Mouse (Mus musculus) lung, postnatal 14 days (tissue): ENCODE results near the gene Bcl2l14.

Experiments
- DNase-seq: peaks from one replicate; pipeline ENCODE4 v3.0.0; 2021

Bcl2l14 gene

DNA sequence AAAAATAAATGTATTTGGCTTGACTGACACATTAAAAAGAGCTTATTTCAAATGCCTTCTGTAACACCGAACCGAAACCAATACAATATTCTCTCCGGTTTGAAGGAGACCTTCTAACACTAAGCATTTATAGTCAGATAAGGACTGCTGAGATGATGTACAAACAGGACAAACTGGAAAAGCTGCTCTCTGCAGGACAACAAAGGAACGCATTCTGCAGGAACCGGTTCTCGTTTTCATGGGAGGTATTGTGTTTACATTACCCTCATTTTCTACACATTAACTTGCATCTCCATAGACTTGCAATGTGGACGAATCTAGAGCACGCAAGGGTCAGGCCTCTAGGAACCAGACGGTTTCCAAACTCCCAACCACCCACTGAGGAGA is 7.6 kb downstream of the Bcl2l14 start:
- no peak for DNase-seq

DNA sequence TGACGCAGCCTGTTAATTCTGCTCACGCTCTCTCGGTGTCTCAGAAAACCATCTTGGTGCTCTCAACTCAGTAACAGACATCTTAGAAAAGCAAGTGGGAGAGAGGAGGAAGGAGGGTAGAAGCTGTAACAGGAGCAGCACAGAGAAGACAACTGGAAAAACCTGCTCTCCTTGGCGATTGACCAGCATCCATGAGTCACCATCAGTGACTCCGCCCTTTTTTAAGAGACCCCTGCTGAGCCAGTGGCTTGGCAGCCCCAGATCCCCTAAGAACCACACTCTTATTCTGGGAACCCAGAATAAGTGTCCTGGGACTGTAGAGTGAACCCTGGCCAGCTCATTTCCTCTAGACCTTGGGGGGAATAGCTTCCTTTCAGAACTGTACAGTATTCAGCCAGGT is 11.1 kb downstream of the Bcl2l14 start:
- no peak for DNase-seq

DNA sequence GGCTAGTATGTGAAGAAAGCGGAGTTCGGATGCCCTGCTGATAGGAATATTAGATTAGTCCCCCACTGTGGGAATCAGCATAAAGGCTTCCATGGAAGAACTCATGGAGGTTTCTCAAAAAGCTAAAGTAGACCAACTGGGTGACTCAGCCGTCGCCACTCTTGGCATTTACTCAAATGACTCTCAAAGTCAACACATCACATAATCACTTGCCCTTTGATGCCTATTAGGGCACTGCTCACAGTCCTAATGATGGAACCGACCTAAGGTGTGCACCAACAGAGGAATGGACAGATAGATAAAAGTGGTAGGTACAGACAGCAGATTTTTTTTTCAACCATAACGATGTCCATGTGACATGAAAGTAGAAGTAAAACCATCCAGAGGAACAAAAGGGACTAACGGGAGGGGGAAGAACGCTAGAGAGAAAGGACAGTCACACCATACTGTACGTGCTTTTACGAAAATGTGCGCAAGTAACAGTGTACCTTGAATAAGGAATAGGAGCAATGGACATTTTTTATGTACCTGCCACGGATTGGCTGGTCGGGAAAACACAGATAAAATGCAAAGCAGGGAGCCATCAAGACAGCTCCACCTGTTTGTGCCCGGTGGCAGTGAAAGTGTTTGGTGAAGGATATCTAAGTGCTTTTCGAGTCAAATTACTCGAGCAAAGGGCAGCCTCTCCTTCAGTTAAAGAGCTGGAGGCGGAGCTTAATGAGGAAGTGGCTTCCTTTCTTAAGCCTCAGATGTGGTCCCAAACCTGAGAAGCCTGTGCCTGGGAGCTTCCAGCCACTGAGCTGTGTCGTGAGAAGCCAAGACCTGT is 17.8 kb downstream of the Bcl2l14 start:
- peak; percentile 26 for DNase-seq

DNA sequence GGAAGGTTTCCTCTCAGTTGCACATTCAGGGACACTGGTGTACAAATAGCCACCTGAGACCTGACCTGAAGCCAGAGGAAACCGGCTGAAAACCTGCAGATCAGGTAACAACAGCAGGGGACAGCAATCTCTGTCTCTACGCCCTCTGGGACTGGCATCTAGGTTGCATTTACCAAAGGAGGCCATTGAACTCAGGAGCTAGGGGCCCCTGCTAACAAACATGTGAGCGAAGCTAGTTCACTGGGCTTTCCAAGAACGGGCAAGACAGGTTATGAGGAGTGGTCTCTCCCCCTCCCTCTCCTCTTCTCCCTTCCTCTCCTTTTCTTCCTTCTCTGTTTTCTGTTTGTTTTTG is 18.4 kb downstream of the Bcl2l14 start:
- no peak for DNase-seq

DNA sequence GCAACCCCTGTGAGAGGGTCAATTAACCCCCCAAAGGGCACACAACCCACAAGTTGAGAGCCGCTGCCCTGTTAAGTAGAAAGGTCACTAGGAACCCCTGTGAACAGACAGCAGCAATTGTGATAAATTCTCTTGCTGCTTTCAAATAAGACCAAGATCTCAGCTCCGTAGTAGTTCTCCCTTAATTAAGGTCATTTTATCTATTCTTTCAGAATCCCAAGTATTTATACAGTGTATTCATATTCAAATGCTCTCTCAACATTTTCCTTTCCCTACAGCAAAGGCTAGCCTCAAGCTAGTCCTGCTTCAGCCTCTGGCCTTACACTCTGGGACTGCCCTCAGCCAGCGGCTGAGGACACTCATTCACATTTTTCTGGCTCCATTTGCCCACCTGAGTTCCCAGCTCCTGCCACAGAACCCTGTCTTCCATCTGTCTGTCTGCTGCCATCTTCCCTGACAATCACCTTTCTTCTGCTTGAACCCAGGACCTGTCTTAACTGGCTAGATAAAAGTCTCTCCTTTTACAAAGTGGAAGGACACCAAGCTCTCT is 20.5 kb downstream of the Bcl2l14 start:
- DNase-seq, result no peak

DNA sequence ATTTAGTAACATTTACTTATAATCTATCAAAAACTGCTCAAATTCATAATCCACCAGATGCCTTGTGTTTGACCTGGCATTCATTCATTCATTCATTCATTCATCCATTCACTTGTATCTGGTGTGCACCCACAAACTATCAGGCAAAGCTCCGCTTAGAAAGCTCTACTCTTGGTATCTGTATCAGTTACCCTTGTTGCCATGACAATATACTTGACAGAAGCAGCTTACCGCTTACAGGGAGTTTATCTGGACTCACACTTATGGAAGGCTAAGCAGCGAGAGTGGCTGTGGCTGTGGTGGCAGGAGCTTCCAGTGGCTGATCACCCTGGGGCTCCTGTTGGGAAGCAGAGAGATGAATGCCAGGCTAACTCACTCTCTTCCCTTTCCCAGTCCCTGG is 21.8 kb downstream of the Bcl2l14 start:
- DNase-seq, result no peak

DNA sequence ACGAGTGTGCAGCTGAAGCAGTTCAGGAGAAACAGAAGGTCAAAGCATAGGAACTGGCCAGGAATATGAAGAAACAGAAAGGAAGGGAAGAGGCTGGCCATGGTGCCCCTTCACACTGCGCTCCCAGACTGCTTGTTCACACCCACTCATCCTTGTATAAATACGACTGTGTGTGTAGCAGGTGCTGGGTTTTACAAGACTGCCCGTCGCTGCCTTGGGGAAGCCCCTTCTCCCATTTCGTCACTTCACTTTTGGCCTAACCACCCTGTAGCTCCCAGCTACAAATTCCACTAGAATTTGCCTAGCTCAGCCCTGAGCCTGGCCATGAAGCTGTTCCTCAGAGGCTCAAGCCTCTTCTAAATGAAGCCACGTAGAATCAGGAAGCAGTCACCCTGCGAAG is 24.3 kb downstream of the Bcl2l14 start:
- DNase-seq, result no peak

DNA sequence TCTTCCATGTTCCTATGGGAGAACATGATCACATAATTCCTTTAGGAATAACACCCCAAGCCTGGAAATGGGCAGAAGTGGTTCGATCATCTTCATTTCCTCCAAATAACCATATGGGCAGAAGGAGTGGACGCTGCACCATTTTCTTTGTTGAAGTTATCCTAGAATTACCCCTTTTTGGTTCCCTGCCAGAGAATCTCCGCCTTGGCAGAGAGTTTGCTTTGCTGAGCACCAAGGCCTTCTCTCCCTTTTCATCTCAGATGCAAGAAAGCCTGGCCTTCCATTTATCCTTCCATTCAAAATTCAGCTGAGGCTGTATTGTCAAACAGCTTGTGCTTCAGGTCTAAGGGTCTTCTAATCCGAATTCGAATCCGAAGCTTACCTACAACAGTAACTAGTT is 25.8 kb downstream of the Bcl2l14 start:
- no peak for DNase-seq

DNA sequence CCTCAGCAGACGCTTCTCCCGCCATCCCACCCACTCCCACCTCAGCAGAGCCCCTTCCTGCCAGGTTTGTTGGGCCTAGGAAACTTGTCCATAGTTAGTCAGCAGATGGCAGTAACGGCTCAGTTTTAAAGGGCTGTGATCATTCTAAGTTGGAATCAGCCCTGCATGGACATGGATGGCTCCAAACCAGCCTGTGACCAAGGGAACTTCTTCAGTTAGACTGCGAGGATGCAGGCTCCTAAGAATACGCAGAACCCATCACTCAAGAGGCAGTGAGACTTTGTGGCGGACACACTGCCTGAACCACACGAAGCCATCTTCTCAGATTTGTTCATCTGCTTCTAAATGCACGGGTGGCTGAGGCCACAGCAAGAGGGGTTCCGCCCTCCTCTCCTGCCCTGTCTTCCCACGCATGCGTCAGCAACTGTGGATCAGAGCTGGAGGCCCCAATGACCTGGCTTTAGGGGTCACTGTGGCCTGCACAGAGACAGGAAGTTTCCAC is 29.1 kb downstream of the Bcl2l14 start:
- peak; percentile 76 for DNase-seq

DNA sequence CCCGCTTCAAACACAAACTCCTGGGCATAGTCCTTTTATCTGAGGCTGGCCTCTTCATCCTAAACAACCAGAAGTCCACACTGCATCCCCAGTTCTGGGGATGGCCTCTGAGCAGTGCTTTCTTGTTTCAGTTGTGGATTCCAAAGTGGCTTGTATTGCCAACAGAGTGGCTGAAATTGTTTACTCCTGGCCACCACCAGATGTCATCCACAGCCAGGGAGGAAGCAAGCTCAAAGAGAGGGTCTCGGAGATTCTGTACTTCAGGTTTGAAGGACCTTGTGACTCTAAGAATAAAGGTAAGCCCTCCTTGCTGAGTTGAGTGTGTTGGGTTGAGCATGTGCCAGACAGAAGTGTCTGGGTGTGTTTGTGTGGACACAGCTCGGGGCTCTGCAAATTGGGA is 31.0 kb downstream of the Bcl2l14 start:
- no peak for DNase-seq

DNA sequence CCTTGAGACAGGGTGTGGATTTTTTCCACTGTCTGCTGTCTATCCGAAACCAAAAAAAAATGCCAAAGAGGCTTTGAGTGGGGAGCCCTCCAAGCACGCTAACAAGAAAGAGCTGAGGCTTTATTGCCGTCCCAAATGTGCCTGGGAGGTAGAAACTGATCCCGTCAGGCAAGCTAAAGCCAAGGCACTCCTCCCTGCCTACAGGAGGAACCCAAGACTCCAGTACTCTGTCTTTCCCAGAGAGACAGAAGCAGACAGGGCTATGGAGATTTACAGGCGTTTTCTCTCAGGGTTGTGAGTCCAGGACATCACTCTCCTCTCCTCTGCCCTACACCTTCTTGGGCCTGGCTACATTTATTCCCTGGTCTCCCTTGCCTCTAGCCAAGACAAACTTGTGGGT is 32.3 kb downstream of the Bcl2l14 start:
- DNase-seq, result no peak

DNA sequence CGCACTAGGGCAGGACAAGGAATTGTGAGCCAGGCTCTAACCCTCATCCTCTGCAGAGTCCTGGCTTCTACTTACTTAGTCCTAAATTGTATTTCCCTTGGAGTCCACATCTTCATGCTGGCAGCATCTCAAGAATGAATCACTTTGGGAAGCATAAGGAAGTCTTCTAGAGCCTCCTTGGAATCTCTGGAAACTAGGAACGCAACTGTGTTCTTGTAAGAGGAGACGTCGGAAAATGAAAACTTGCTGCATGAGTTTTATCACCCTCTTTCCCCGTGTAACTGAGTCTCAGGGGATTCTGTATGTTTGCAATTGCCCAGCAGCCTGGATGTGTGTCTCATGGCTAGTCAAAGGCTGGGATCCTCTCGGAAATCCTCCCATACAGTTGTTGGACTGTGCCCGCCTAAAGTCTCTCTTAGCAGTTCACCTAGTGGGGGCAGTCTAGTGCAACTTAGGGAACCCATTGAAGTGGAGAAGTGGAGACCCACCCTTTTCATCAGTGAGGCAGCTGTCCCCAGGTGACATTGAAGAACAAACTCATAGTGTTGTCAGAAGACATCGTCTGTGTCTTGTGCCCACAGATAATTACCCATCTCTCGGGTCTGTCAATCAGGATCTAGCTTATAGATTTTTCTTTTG is 34.2 kb downstream of the Bcl2l14 start:
- no peak for DNase-seq

DNA sequence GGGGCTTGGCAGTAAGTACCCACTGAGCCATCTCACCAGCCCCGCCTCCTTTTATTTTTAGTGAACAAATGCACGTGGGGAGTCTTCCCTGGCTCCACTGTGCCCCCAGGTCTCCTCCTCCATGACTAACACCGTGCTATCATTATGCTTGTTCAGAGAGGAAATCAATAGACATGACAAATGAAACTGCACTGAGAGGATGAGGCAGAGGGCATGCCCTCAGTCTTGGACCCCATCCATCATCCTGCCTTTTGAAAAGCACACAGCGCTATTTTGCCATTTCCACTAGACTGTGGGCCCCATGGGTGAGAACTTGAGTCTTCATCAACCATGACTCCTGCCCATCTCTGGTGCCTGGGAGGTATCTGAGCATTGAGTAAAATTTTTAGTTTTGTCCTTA is 35.5 kb downstream of the Bcl2l14 start:
- DNase-seq, result no peak

DNA sequence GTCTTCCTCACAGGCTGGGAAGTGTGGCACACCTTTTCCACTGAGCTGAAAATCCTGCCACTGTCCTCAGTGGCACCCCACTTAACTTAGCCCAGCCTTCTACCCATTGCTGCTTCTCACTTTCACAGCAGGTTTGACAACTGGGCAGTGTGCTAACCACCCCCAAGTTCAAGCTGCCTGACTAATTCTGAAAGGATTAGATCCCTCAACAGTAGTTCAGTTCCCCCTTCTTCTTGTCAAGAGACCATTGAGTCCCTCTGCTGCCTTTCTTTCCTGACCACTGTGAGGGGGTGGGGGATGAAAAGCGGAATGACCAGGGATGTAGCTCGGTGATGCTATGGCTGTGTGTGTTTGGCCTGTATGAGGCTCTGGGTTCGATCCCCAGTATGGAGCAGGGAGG is 37.2 kb downstream of the Bcl2l14 start:
- DNase-seq, result no peak

DNA sequence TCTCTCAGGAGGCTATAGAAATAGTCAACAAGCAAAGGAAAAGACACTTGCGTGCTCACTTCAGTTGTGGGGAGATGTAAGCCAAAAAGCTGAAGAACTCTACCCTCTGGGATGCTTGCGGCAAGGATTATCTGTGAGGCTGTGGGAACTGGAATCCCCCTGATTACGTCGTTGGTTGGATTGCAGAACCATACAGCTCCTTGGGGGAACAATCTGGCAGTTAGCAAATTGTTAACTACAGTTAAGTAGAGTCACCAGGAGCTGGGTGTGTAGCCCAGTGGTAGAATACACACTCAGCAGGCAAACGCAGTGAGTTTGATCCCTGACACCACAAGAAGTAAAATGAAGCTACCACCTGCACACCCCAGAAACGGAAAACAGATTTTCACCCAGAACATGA is 37.9 kb downstream of the Bcl2l14 start:
- DNase-seq, result no peak

DNA sequence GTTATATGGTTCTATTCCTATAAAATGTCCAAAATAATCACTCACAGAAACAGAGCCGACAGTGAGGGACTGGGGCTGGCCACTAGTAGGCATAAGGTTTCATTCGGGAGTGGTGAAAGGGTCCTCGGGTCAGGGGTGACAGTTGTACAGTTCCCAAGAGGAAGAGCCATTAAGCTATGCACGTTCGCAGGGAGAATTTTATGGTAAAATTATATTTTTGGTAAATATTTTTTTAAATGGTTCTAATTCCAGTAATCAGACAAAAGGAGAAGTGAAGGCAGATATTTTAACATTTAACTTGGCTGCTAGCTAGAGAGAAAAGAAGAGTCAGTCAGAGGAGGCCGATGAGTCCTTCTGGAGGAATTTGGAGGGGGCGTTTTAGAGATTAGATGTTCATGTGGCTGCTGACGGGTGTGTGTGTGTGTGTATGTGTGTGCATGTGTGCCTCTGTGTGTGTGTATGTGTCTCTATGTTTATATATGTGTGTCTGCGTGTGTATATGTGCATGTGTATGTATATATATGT is 38.8 kb downstream of the Bcl2l14 start:
- DNase-seq, result no peak

DNA sequence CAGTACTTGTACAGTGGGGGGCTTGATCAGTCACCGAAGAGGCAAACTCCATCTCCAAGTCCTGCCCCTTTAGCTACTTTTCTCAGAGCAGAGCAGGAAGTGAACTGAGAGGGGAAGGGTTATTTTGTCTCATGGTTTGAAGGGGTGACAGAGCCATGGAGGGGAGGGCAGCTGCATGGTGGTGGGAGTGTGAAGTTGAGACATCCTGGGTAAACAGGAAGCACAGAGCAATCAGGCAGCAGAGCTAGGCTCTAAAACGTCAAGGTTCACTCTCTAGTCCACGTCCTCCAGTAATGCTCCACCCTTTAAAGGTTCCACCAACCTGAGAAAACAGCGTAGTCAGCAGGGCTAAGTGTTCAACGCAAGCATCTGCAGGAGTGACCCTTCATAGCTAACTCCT is 40.8 kb downstream of the Bcl2l14 start:
- DNase-seq, result no peak

DNA sequence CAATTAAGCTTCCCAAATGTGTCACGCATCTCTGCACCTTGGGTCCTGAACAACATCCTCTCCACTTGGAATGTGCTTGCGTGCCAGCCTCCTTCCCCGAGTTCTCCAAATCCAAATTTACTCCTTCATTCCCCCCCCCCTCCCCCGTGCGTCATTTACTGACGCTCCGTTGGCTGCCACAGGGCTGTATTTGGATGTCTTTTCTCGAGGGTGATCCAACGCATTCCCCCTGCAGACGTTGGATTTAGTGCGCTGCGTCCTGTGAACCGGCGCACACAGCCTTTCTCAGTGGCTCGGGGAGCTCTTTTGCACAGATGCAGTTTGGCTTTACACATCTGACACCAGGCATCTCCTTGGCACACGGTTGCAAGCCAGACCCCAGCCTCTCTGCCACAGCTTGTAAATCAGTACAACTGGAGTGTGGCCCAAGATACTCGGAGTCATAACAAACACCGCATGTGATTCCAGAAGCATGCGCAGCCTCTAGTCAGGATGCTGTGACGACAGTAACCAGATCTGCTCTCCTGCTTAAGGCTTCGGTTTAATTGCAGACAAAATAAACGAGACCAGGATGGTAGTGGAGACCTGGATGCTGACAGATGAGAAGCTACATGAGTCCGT is 43.4 kb downstream of the Bcl2l14 start:
- DNase-seq, result peak; percentile 30

DNA sequence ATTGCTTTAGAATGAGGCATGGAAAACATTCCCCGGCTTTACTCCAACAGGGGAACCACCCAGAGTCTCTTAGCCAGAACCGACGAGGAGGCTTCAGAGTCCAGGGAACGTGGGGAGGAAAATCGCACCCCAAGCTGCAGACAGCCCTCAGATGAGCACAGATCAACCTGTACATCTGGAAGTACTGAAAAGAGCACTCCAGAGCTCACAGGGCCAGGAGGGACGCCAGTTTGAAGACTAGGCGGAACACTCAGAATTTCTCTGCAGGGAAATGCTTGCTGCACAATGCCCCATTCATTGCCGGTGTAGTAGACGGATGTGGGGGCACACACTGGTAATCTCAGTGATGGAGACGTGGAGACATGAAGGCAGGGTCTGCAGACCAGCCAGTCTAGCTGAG is 43.9 kb downstream of the Bcl2l14 start:
- no peak for DNase-seq

DNA sequence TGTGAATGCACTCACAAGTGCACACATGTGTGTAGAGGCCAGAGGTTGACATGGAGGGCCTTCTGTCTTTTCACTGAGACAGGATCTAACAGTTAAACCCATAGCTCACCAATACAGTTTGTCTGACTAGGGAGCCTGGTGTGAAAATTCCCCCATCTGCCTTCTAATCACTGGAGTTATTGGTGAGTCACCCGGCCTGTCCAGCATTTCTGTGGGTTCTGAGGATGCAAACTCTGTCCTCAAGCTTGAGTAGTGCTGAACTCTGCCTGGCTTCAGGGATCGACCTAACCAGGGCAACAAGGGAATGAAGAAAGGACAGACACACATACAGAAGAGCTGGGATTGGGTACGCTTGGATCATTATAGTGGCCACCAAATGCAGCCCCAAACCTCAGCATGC is 45.6 kb downstream of the Bcl2l14 start:
- DNase-seq, result no peak

DNA sequence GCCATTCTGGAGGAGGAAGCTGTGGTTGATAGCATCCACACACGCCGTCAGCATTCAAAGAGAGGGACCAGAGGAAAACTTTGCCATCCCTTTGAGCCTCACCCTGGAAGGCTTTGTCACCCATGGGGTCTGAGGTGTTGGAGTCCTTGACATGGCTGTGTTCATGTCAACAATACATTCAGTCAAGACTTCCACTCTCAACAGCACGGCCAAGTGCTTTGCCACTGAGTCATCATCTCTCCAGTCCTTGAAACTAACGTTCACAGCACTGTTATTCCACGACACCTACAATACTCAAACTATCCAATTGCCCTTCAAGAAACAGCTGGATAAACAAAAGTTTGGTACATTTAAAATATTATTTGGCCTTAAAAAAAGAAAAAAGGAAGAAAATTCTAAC is 46.1 kb downstream of the Bcl2l14 start:
- DNase-seq, result no peak

DNA sequence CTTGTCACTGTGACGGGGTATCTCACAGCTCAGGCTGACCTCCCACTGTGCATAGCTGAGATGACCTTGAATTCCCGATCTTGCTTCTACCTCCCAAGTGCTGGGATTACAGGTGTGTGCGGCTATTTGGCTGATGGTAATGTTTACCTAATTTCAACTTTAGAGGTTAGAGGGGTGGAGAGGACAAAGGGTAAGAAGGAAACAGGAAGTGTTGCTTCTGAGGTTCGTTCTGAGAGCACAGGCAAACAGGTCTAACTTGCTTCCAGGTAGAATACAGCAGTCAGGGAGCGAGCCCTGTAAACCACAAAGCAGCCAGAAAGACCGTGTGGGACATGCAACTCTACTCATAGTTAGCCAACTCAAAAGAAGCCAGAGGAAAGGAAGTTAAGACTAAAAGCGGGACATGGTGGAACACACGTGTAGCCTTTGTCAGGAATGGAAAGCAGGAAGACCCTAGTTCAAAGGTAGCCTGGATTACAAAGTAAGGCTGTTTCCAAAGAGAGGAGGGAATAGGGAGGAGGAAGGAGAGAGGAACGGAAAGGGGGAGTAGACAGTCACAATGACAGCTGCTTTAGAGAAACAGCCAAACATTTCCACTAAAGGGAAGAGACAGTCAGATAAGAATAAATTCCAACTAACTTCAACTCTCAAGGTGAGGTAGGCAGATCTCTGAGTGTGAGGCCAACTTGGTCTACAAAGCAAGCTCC is 47.2 kb downstream of the Bcl2l14 start:
- DNase-seq, result no peak

DNA sequence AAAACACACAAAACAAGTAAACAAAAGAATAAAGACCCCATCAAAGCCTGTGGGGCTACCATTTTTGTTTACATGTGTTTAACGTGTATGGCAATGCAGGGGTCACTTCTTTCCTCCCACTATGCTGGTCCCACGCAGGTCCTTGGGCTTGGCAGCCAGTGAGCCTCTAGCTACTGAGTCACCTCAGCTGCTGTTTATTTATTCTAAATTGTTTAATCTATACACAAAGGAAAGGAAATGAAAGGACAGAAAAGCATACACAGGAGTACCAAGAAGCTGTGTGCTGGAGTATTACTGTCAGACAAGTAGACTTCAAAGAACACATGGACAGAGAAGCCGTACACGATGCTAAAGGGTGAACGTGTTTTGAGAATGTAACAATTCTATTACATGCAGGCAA is 47.8 kb downstream of the Bcl2l14 start:
- no peak for DNase-seq
